Mouse (Mus musculus) left cerebral cortex, adult 8-10 months (tissue): ENCODE results near the gene Lad1. TPM values are rescaled to one million over a fixed set of nuclear protein-coding genes. Genes with fewer than 3 reads are reported as not detected.
A peak's percentile ranks its signal among the peaks of the same experiment; 100 is the strongest.

Experiments
- DNase-seq, 2 experiments: peaks; one replicate each; pipeline ENCODE4 v3.0.0; 2022; ENCODE audit warnings: low spot score in 2 of 2
- total RNA-seq, 4 experiments: library from RNA; stranded (reverse); gene quantifications; 2 replicates each; pipeline ENCODE4 v1.2.4; 2022

Gene Lad1
- total RNA-seq, 4 experiments from 2014 or later = 0.68 to 1.2 (median 1.1) TPM

- no peak for DNase-seq
These were observed 25.3 kb downstream of the Lad1 start for GRCm38 (mm10) chr1:135843519-135844262.

- DNase-seq = no peak
These were observed 26.1 kb downstream of the Lad1 start for GRCm38 (mm10) chr1:135844481-135844880.

- DNase-seq = no peak
These were observed 28.2 kb downstream of the Lad1 start for GRCm38 (mm10) chr1:135846632-135847031.

GRCm38 (mm10) chr1:135847139-135847562, 28.8 kb downstream of the Lad1 start:
- no peak for DNase-seq

GRCm38 (mm10) chr1:135847611-135848351, 29.4 kb downstream of the Lad1 start:
- no peak for DNase-seq

- no peak for DNase-seq
These were observed 32.5 kb downstream of the Lad1 start for GRCm38 (mm10) chr1:135850722-135851512.

- DNase-seq = peak in 1 of 2 experiments; percentile 43
These were observed 33.8 kb downstream of the Lad1 start for GRCm38 (mm10) chr1:135852044-135852756.

GRCm38 (mm10) chr1:135853200-135853599, 34.8 kb downstream of the Lad1 start:
- no peak for DNase-seq

GRCm38 (mm10) chr1:135854591-135855343, 36.4 kb downstream of the Lad1 start:
- no peak for DNase-seq

- no peak for DNase-seq
These were observed 36.9 kb downstream of the Lad1 start for GRCm38 (mm10) chr1:135855344-135855687.

- DNase-seq = no peak
These were observed 37.7 kb downstream of the Lad1 start for GRCm38 (mm10) chr1:135856070-135856469.

GRCm38 (mm10) chr1:135857137-135857775, 38.9 kb downstream of the Lad1 start:
- DNase-seq = no peak

- no peak for DNase-seq
These were observed 40.1 kb downstream of the Lad1 start for GRCm38 (mm10) chr1:135858533-135858932.

GRCm38 (mm10) chr1:135861091-135861490, 42.7 kb downstream of the Lad1 start:
- DNase-seq = no peak

GRCm38 (mm10) chr1:135861980-135862552, 43.7 kb downstream of the Lad1 start:
- no peak for DNase-seq

- DNase-seq = no peak
These were observed 44.2 kb downstream of the Lad1 start for GRCm38 (mm10) chr1:135862561-135862960.

GRCm38 (mm10) chr1:135863786-135864335, 45.5 kb downstream of the Lad1 start:
- DNase-seq = no peak

- no peak for DNase-seq
These were observed 46.4 kb downstream of the Lad1 start for GRCm38 (mm10) chr1:135864830-135865229.

GRCm38 (mm10) chr1:135865518-135866194, 47.3 kb downstream of the Lad1 start:
- DNase-seq = peak; percentile 61 to 83
